Mouse (Mus musculus): ENCODE data around the gene Orc5. TPM values are rescaled to one million over a fixed set of nuclear protein-coding genes. Genes with fewer than 3 reads are reported as not detected.
A peak's percentile ranks its signal among the peaks of the same experiment; 100 is the strongest.

Orc5 gene
- 10 to 100 TPM in 1 of 2 experiments, 1 to 10 TPM in 1; 9.3 to 11.9 TPM for total RNA-seq (2021)

DNA sequence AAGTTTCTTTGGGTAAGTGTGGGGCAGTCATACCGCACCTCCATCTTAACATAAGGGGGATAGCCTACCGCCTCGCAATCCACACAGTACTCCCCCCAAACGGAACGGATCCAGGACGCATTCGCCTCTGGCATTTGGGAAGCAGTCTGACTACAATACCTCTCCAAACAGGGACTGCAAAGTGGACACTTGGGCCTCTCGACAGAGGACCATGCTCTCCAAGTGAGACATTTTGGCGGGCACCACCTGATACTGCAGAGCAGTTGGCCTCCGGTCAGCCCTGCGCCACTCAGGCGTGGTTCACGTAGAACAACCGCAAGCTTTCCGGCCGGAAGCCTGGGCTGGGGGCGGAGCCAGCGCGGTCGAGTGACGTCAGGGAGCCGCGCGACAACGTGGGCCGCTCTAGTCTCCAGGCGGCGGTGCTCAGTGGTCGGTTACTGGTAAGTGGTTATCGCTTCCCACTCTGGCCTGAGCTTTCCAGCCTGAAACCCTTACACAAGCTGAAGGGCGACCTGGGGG, at the start of gene Orc5:
Gene Orc5, minus strand, starts transcription at position 397 of the 519 bp plus-strand sequence.
- intact Hi-C loops (cut with DNase I): no loop called here
- peak; percentile 95 to 96 for DNase-seq

GRCm38 (mm10) chr5:22596981-22597380, 46.8 kb upstream of the Orc5 start:
- DNase-seq: no peak
- intact Hi-C loops (cut with DNase I): loop anchor here (1.0 kb wide), 1 partner anchor 9 kb away; no protein-coding TSS in a partner anchor

DNA sequence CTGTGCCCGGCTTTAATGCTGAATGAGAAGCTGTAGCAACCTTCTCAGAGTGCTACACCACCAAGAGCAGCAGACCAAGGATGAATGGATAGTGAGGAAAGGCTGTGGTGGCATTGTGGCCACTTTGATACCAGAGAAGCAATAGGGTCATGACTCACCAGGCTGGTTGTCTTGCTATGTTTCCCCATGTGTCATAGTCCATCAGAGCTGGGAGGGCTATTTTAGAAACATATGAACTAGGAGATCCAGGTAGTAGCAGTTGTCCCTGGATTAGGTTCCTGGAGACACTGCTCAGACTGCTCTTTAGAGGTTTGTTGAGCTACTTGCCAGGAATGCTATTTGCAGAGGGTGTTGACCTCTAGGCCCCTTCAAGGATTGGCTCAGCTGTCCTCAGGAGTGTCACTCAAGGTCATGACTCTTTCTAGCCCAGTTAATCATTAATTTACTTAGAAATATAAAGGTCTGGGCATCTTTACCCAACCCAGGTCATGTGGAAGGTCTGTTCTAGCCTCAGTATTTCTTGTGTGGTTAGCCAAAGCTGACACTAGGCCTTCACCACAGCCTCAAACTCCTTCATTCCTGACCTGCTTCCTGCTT, 39.2 kb upstream of the Orc5 start:
- DNase-seq: no peak
- intact Hi-C loops (cut with DNase I): no loop called here

- intact Hi-C loops (cut with DNase I): no loop called here
Observed at GRCm38 (mm10) chr5:22587492-22587891, 37.3 kb upstream of the Orc5 start.

GRCm38 (mm10) chr5:22584556-22584955, 34.3 kb upstream of the Orc5 start:
- intact Hi-C loops (cut with DNase I): no loop called here

More at GRCm38 (mm10) chr5:22587492-22587891, 37.3 kb upstream of the Orc5 start:
- no peak for DNase-seq

DNA sequence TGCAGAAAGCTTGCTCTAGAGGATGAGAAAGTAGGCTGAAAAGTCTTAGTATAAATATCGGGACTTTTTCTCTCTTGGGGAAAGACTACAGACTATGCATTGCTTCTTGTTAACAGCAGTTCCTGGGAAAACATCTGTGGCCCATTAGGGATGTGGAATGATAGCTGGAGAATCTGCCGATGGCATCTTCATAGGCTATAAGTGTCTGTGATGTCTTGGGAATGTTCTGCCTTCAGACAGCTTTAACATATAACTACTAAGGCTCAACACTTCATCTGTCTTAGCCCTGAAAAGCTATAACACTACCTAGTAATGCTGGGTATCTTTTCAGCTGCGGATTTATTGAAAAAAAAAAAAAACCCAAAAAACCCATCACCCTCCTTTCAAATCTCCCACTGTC, 27.8 kb upstream of the Orc5 start:
- no peak for DNase-seq
- intact Hi-C loops (cut with DNase I): no loop called here

More at GRCm38 (mm10) chr5:22584556-22584955, 34.3 kb upstream of the Orc5 start:
- no peak for DNase-seq

- intact Hi-C loops (cut with DNase I): no loop called here
- DNase-seq: no peak
Observed at GRCm38 (mm10) chr5:22574751-22575150, 24.5 kb upstream of the Orc5 start.

GRCm38 (mm10) chr5:22574161-22574560, 23.9 kb upstream of the Orc5 start:
- intact Hi-C loops (cut with DNase I): no loop called here
- DNase-seq: no peak

GRCm38 (mm10) chr5:22573696-22574095, 23.5 kb upstream of the Orc5 start:
- no peak for DNase-seq
- intact Hi-C loops (cut with DNase I): no loop called here

DNA sequence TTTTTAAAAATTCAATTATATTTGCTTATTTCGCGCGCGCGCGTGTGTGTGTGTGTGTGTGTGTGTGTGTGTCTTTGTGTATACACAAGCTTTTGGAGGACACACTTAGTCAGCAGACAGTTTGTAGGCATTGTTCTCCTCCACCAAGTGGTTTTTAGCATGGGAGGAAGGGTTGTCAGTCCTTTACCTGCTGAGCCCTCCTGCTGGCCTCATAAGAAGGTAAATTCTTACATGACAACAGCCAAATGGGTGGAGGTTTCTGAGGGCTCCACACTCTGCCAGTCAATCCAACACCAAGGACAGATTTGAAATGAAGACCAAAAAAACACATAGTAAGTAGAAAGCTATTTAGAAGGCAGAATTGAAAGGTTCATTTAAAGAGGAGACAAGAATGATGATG, 22.7 kb upstream of the Orc5 start:
- intact Hi-C loops (cut with DNase I): no loop called here
- no peak for DNase-seq

GRCm38 (mm10) chr5:22572456-22572855, 22.2 kb upstream of the Orc5 start:
- no peak for DNase-seq
- intact Hi-C loops (cut with DNase I): no loop called here

GRCm38 (mm10) chr5:22565708-22566107, 15.5 kb upstream of the Orc5 start:
- intact Hi-C loops (cut with DNase I): no loop called here
- DNase-seq: no peak

- intact Hi-C loops (cut with DNase I): no loop called here
- DNase-seq: no peak
Observed at GRCm38 (mm10) chr5:22559801-22560200, 9.6 kb upstream of the Orc5 start.

GRCm38 (mm10) chr5:22557491-22558113, 7.4 kb upstream of the Orc5 start:
- DNase-seq: no peak
- intact Hi-C loops (cut with DNase I): no loop called here

GRCm38 (mm10) chr5:22556713-22557112, 6.5 kb upstream of the Orc5 start:
- DNase-seq: no peak
- intact Hi-C loops (cut with DNase I): no loop called here

- no peak for DNase-seq
- intact Hi-C loops (cut with DNase I): no loop called here
Observed at GRCm38 (mm10) chr5:22552233-22552765, 2.1 kb upstream of the Orc5 start.

GRCm38 (mm10) chr5:22549366-22550032, 730 bp downstream of the Orc5 start:
- intact Hi-C loops (cut with DNase I): no loop called here
- DNase-seq: no peak

DNA sequence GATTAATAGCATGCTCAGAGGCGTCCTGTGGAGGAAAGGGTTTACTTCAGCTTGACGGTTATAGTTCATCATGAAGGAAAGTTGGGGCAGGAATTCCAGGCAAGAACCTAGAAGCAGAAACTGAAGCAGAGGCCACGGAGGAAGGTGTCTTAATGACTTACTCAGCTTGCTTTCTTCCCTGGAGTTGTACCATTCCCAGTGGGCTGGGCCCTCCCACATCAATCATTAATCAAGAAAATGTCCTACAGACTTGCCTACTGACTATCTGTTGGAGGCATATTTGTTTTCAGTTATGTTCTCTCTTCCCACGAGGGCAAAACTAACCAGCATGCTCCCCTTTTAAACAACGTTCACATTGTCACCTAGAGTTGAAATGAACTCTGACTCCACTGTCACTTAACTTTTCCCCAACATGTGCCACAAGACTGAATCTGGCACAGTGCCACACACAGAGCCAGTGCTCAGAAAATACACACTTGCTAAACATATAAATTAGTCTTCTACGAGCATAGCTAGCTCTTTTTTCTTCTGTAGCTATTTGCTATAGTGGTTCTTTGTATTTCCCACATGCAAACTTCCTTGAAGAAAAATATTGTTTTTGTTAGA, 1.6 kb downstream of the Orc5 start:
- intact Hi-C loops (cut with DNase I): no loop called here
- no peak for DNase-seq

GRCm38 (mm10) chr5:22546536-22546935, 3.7 kb downstream of the Orc5 start:
- DNase-seq: no peak
- intact Hi-C loops (cut with DNase I): no loop called here

- intact Hi-C loops (cut with DNase I): no loop called here
- DNase-seq: no peak
Observed at GRCm38 (mm10) chr5:22545305-22545704, 4.9 kb downstream of the Orc5 start.

- no peak for DNase-seq
- intact Hi-C loops (cut with DNase I): loop anchor here (2.0 kb wide), 1 partner anchor 40 kb away; no protein-coding TSS in a partner anchor
Observed at GRCm38 (mm10) chr5:22542676-22543075, 7.6 kb downstream of the Orc5 start.

Data from heart, postnatal 10 days (tissue).